Mouse (Mus musculus): ENCODE measurements at regions not wholly inside any gene's neighbourhood (a gene's known extent, or its start where the extent isn't known, plus 50 kb on each side); places are given as distances from the start of the nearest gene placed in this dataset.

GRCm38 (mm10) chr7:84800966-84801365, 52.4 kb upstream of the Olfr291 start:
- DNase-seq: no peak

GRCm38 (mm10) chr7:84794655-84795054, 58.7 kb upstream of the Olfr291 start:
- peak; percentile 44 for DNase-seq

- peak; percentile 95 for DNase-seq
These were observed 74.0 kb upstream of the Olfr291 start for GRCm38 (mm10) chr7:84779276-84779825.

- no peak for DNase-seq
These were observed 75.7 kb upstream of the Olfr291 start for GRCm38 (mm10) chr7:84777696-84778095.

GRCm38 (mm10) chr7:84756261-84756660, 66.5 kb upstream of the Zfand6 start:
- no peak for DNase-seq

- no peak for DNase-seq
These were observed 63.6 kb upstream of the Zfand6 start for GRCm38 (mm10) chr7:84753361-84753760.

GRCm38 (mm10) chr7:84749434-84750301, 59.9 kb upstream of the Zfand6 start:
- DNase-seq: peak; percentile 81

GRCm38 (mm10) chr7:84747847-84748246, 58.1 kb upstream of the Zfand6 start:
- no peak for DNase-seq

- DNase-seq: no peak
These were observed 54.7 kb upstream of the Zfand6 start for GRCm38 (mm10) chr7:84744321-84745070.

GRCm38 (mm10) chr7:84739965-84740390, 50.2 kb upstream of the Zfand6 start:
- DNase-seq: peak; percentile 61
